Mouse (Mus musculus) CH12.LX (cell line): ENCODE data around the gene Steap2. TPM values are rescaled to one million over a fixed set of nuclear protein-coding genes. Genes with fewer than 3 reads are reported as not detected.

Experiments used
- DNase-seq: peaks from one replicate; pipeline ENCODE4 v3.0.0-alpha.2; 2013; ENCODE audit errors: extremely low read depth
- H3K27ac ChIP-seq: 2 replicates; pipeline ENCODE4 v1.5.1; 2012; ENCODE audit warnings: low read depth, mild to moderate bottlenecking, control low read depth, moderate library complexity; ENCODE audit not compliant: insufficient read depth
- H3K27me3 ChIP-seq: replicated peaks from 2 replicates; pipeline ENCODE3; 2012; ENCODE audit warnings: inconsistent platforms
- H3K36me3 ChIP-seq, 2 experiments: replicated peaks in 1 of 2; 2 replicates each; pipeline versions ENCODE3 to v1.6.1; 2012; ENCODE audit warnings: inconsistent platforms in 1 of 2, low read length in 1 of 2, mild to moderate bottlenecking in 1 of 2, mixed read lengths in 1 of 2, moderate library complexity in 1 of 2; ENCODE audit not compliant: control insufficient read depth in 1 of 2, insufficient read depth in 1 of 2
- H3K4me1 ChIP-seq, 2 experiments: 2 replicates each; pipeline ENCODE4 v1.6.1; 2012; ENCODE audit warnings: inconsistent platforms in 1 of 2, moderate library complexity in 1 of 2; ENCODE audit not compliant: insufficient read depth in 2 of 2, control insufficient read depth in 1 of 2
- H3K4me2 ChIP-seq: 2 replicates; pipeline ENCODE4 v1.6.1; 2012; ENCODE audit warnings: low read depth, mild to moderate bottlenecking, control low read depth; ENCODE audit not compliant: poor library complexity, insufficient read depth, severe bottlenecking
- H3K4me3 ChIP-seq, 3 experiments: fragments of 150-350 bp in 1 of 3; sonication (generic) in 1 of 3; replicated peaks in 1 of 3; 2 replicates each; pipeline versions ENCODE3 to v1.5.1; 2011 to 2012; ENCODE audit warnings: low read depth in 2 of 3, low read length in 2 of 3, mild to moderate bottlenecking in 2 of 3, moderate library complexity in 2 of 3, control low read depth in 1 of 3, improper control_type of control experiment in 1 of 3, inconsistent platforms in 1 of 3, mixed read lengths in 1 of 3; ENCODE audit not compliant: poor library complexity in 1 of 3
- H3K79me2 ChIP-seq: replicated peaks from 2 replicates; pipeline ENCODE4 v1.6.1; 2012; ENCODE audit warnings: mild to moderate bottlenecking, moderate library complexity; ENCODE audit not compliant: control insufficient read depth, poor library complexity, insufficient read depth, severe bottlenecking; ENCODE audit errors: extremely low read depth
- H3K9ac ChIP-seq: 2 replicates; pipeline ENCODE4 v1.6.1; 2012; ENCODE audit warnings: low read depth, mild to moderate bottlenecking, control low read depth, moderate library complexity; ENCODE audit not compliant: insufficient read depth
- H3K9me3 ChIP-seq: replicated peaks from 2 replicates; pipeline ENCODE3; 2012; ENCODE audit warnings: low read length, inconsistent platforms, mixed read lengths
- BHLHE40 ChIP-seq: IDR thresholded peaks from 2 replicates; pipeline ENCODE4 v1.6.1; 2011; ENCODE audit warnings: mild to moderate bottlenecking, low read depth, low read length, improper control_type of control experiment
- CHD1 ChIP-seq: IDR thresholded peaks from 2 replicates; pipeline ENCODE4 v1.6.1; 2012; ENCODE audit warnings: low read depth, low read length, improper control_type of control experiment, inconsistent platforms
- ELF1 ChIP-seq: IDR thresholded peaks from 2 replicates; pipeline ENCODE4 v1.6.1; 2014; ENCODE audit warnings: low read depth, mild to moderate bottlenecking, inconsistent platforms, low read length, improper control_type of control experiment
- EP300 ChIP-seq: IDR thresholded peaks from 2 replicates; pipeline ENCODE4 v1.6.1; 2011; ENCODE audit warnings: low read length, improper control_type of control experiment
- ETS1 ChIP-seq: conservative IDR thresholded peaks from 2 replicates; pipeline ENCODE4 v1.6.1; 2012; ENCODE audit warnings: low read depth, mild to moderate bottlenecking, inconsistent platforms, low read length, improper control_type of control experiment, moderate library complexity
- HCFC1 ChIP-seq: IDR thresholded peaks from 2 replicates; pipeline ENCODE4 v1.6.1; 2012; ENCODE audit warnings: low read depth, mild to moderate bottlenecking, inconsistent platforms, low read length, improper control_type of control experiment
- IRF4 ChIP-seq: IDR thresholded peaks from 2 replicates; pipeline ENCODE4 v1.6.1; 2014; ENCODE audit warnings: low read depth, mild to moderate bottlenecking, inconsistent platforms, low read length, improper control_type of control experiment
- JUND ChIP-seq: conservative IDR thresholded peaks from 2 replicates; pipeline ENCODE4 v1.6.1; 2011; ENCODE audit warnings: low read depth, low read length, improper control_type of control experiment
- MAFK ChIP-seq: IDR thresholded peaks from 2 replicates; pipeline ENCODE4 v1.6.1; 2011; ENCODE audit warnings: low read length, improper control_type of control experiment; ENCODE audit not compliant: insufficient replicate concordance
- MAX ChIP-seq: IDR thresholded peaks from 2 replicates; pipeline ENCODE4 v1.6.1; 2011; ENCODE audit warnings: low read length, improper control_type of control experiment
- MAZ ChIP-seq: IDR thresholded peaks from 2 replicates; pipeline ENCODE4 v1.6.1; 2012; ENCODE audit warnings: low read depth, mild to moderate bottlenecking, inconsistent platforms, low read length, improper control_type of control experiment, moderate library complexity
- MEF2A ChIP-seq: IDR thresholded peaks from 2 replicates; pipeline ENCODE4 v1.6.1; 2014; ENCODE audit warnings: low read depth, mild to moderate bottlenecking, inconsistent platforms, low read length, improper control_type of control experiment, borderline replicate concordance
- NELFE ChIP-seq: IDR thresholded peaks from 2 replicates; pipeline ENCODE4 v1.6.1; 2011; ENCODE audit warnings: low read depth, low read length, improper control_type of control experiment
- PAX5 ChIP-seq: IDR thresholded peaks from 2 replicates; pipeline ENCODE4 v1.6.1; 2012; ENCODE audit warnings: low read length, inconsistent platforms, mixed read lengths
- POLR2A ChIP-seq: IDR thresholded peaks from 2 replicates; pipeline ENCODE4 v1.6.1; 2011; ENCODE audit warnings: low read depth, mild to moderate bottlenecking, improper control_type of control experiment, low read length
- RAD21 ChIP-seq: IDR thresholded peaks from 2 replicates; pipeline ENCODE4 v1.6.1; 2011; ENCODE audit warnings: low read depth, mild to moderate bottlenecking, low read length, improper control_type of control experiment, moderate library complexity
- SMC3 ChIP-seq: IDR thresholded peaks from 2 replicates; pipeline ENCODE4 v1.6.1; 2011; ENCODE audit warnings: low read depth, low read length, improper control_type of control experiment
- TCF12 ChIP-seq: IDR thresholded peaks from 2 replicates; pipeline ENCODE4 v1.6.1; 2014; ENCODE audit warnings: low read depth, mild to moderate bottlenecking, inconsistent platforms, low read length, improper control_type of control experiment
- ZKSCAN1 ChIP-seq: IDR thresholded peaks from 2 replicates; pipeline ENCODE4 v1.6.1; 2012; ENCODE audit warnings: low read depth, inconsistent platforms, low read length, improper control_type of control experiment, borderline replicate concordance
- dilution Hi-C: fragments of 300-500 bp; cut with MboI; formaldehyde crosslinking; loops from 2 replicates; pipeline ENCODE4 v1.14.3; 2020; ENCODE audit warnings: low sequenced_read_pairs; ENCODE audit not compliant: extremely low pct_unique_long_range_greater_than_20kb, extremely low pct_ligation_motif_present
- in situ Hi-C: fragments of 300-500 bp; cut with MboI; formaldehyde crosslinking; loops from 3 replicates; pipeline ENCODE4 v1.14.3; 2019; ENCODE audit warnings: low sequenced_read_pairs, low pct_ligation_motif_present, low pct_unique_long_range_greater_than_20kb, mixed read lengths
- polyA plus RNA-seq: library from polyadenylated mRNA; unstranded; fragments of >175 nt; gene quantifications from 2 replicates; pipeline ENCODE4 v1.2.1, GENCODE M21; 2012; ENCODE audit warnings: low read depth; ENCODE audit not compliant: insufficient read length
- total RNA-seq, 2 experiments: library from RNA; depleted of rRNA; stranded (reverse); fragments of 300-350 nt in 1 of 2; fragments of >200 nt in 1 of 2; gene quantifications; 2 replicates each; pipeline ENCODE4 v1.2.3; 2012 to 2014

Steap2 gene
- total RNA-seq (2012; rRNA removed): not detected in 2 replicates
- total RNA-seq (2014; rRNA removed): not detected in 2 replicates
- polyA plus RNA-seq: not detected in 2 replicates

GRCm38 (mm10) chr5:5693956-5694653 is at the start of gene Steap2:
TSS of gene Steap2 (minus strand) at chr5:5694578.
- Histone ChIP-seq H3K79me2 (no peaks in the 10 kb centered on the region), H3K27me3 (no peaks in the 10 kb centered on the region), H3K4me1 (no peaks in the 10 kb centered on the region), H3K9ac (no peak within 1 kb of the TSS), H3K27ac (no peak within 1 kb of the TSS), H3K9me3 (peaks cover 8% of the 10 kb centered on the region), H3K4me2 (no peak within 1 kb of the TSS), H3K36me3 (no peaks in the 10 kb centered on the region), H3K4me3 (no peak within 1 kb of the TSS)
- dilution Hi-C loops: no loop called here
- DNase-seq: no peak
- TF ChIP-seq ELF1 (no peak), RAD21 (no peak), CHD1 (no peak), TCF12 (no peak), MAFK (no peak), MEF2A (no peak), PAX5 (no peak), ETS1 (no peak), MAX (no peak)
- in situ Hi-C loops: no loop called here

- Histone ChIP-seq H3K79me2 (no peaks in the 10 kb centered on the region), H3K4me2 (no peak overlapping the region), H3K9ac (no peak overlapping the region), H3K4me3 (no peak overlapping the region), H3K27ac (no peak overlapping the region), H3K4me1 (no peaks in the 10 kb centered on the region), H3K27me3 (no peaks in the 10 kb centered on the region), H3K9me3 (no peaks in the 10 kb centered on the region), H3K36me3 (no peaks in the 10 kb centered on the region)
- DNase-seq: no peak
- in situ Hi-C loops (loop anchor here (10.0 to 25.0 kb wide), 2 partner anchors 230 to 772 kb away; no protein-coding TSS in a partner anchor), dilution Hi-C loops (no loop called here)
- TF ChIP-seq BHLHE40: no peak
- no peak for TF ChIP-seq JUND
Measured at GRCm38 (mm10) chr5:5734445-5734844, 40.1 kb upstream of the Steap2 start.

GRCm38 (mm10) chr5:5732858-5733257 is 38.5 kb upstream of the Steap2 start:
- Histone ChIP-seq H3K27me3 (no peaks in the 10 kb centered on the region), H3K27ac (no peak overlapping the region), H3K9me3 (no peaks in the 10 kb centered on the region), H3K4me1 (no peaks in the 10 kb centered on the region), H3K79me2 (no peaks in the 10 kb centered on the region), H3K36me3 (no peaks in the 10 kb centered on the region), H3K4me2 (no peak overlapping the region), H3K4me3 (no peak overlapping the region), H3K9ac (no peak overlapping the region)
- in situ Hi-C loops (loop anchor here (10.0 to 25.0 kb wide), 2 partner anchors 228 to 771 kb away; no protein-coding TSS in a partner anchor), dilution Hi-C loops (no loop called here)
- DNase-seq: no peak
- TF ChIP-seq BHLHE40: no peak
- no peak for TF ChIP-seq NELFE
- TF ChIP-seq MAZ: no peak
- no peak for TF ChIP-seq HCFC1
- TF ChIP-seq SMC3: no peak
- TF ChIP-seq IRF4: no peak
- TF ChIP-seq ZKSCAN1: no peak
- TF ChIP-seq PAX5: no peak
- TF ChIP-seq EP300: no peak
- no peak for TF ChIP-seq CHD1
- TF ChIP-seq POLR2A: no peak
- no peak for TF ChIP-seq ELF1
